Mouse (Mus musculus): Measurements from ENCODE around the gene Slc22a12. TPM values are rescaled to one million over a fixed set of nuclear protein-coding genes. Genes with fewer than 3 reads are reported as not detected.

Gene Slc22a12
- polyA plus RNA-seq, 1 experiment from 2014 or later, result not detected

DNA sequence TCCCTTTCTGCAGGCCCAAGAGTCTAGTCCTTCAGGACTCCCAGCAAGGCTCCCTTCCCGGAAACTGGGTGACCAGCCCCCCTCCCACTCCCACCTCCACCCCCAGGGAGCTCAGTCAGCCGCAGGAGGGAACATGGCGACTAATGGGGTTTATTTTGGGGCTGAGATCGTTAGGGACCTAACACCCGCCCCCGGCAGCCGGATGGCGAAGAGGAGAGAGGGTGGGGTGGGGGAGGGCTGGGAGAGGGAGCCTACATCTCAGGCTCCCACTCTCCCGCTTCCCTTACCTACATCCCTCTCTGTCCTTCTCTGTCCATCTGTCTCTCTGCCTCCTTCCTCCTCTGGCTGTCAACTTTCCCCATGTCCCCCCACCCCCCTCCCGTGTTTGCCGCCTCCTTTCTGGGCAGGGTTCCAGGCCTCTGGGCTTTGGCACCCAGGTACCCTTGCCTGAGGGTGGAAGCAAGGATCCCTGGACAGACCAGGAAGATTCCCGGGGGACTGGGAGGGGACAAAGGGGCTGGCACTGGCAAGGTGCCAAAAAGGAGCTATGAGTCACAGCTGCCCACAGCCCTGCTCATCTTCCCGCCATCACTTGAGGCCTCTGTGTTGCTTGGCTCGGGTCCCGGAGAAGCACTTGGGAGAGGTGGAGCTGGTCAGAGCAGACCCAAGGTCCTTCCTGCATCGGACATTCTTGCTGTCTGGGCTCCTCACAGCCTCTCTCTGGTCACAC is 38.7 kb downstream of the Slc22a12 start:
- Histone ChIP-seq H3K4me3 (ENCODE audit: low read depth, low read length) (no peak overlapping the region), H3K27me3 (ENCODE audit: control insufficient read depth, insufficient read depth, low read length) (peaks cover 93% of the 10 kb centered on the region), H3K36me3 (ENCODE audit: control insufficient read depth, insufficient read depth, low read length) (no peaks in the 10 kb centered on the region), H3K9ac (ENCODE audit: low read depth, low read length) (no peak overlapping the region), H3K9me3 (replicated peaks; ENCODE audit: control insufficient read depth, low read length) (no peaks in the 10 kb centered on the region), H3K27ac (ENCODE audit: low read depth, low read length) (no peak overlapping the region), H3K4me2 (no peak overlapping the region), H3K4me1 (ENCODE audit: control insufficient read depth, insufficient read depth, low read length) (peaks cover 6% of the 10 kb centered on the region; the same call in 1 of the 2 replicates)
- ATAC-seq (replicated peaks; ENCODE audit: insufficient number of reproducible peaks, low FRiP score, low TSS enrichment), result peak; percentile 43; the same call in 1 of the 2 replicates
- 24% methylated on average over 16 of the region's 16 CpGs for WGBS (ENCODE audit: insufficient replicate concordance)

DNA sequence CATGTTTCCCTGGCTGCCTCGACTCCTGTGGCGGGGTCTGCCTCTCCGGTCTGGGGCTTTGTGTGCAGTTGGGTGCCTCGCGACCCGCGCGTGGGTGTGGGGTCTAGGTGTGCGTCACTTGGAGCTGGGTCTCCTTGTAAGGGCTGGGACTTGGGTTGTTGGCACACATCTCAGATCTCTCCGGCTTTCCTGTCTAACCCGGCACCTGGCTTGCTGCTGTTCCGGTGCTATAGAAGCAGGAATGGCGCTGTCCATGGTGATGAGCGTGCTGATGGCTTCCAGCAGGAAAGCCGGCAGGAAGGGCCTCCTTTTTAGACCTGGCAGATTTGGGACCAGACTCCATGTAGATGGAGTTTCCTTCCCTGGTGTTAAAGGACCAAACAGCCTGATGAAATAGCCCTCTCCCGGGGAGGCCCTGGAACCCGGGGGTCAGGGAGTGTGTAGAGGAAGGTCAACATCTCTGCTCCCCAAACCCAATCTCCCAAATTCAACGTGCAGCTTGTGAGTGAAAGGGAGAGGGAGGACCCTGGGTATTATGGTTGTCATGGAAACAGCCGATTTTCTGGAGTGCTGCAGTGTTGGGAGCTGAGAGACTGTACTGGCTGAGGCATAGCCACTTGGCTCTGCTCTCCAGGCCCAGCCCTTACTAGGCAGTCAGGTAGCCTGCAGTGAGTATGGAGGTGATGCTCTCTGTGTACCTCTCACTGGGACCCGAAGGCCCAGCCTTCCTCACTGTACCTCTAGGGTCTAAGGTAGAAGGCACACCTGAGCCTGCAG is 40.1 kb downstream of the Slc22a12 start:
- Histone ChIP-seq H3K9me3 (replicated peaks; ENCODE audit: control insufficient read depth, low read length) (no peaks in the 10 kb centered on the region), H3K27ac (ENCODE audit: low read depth, low read length) (no peak overlapping the region), H3K4me1 (ENCODE audit: control insufficient read depth, insufficient read depth, low read length) (peaks cover 11% of the 10 kb centered on the region), H3K27me3 (ENCODE audit: control insufficient read depth, insufficient read depth, low read length) (peaks cover 100% of the 10 kb centered on the region), H3K36me3 (ENCODE audit: control insufficient read depth, insufficient read depth, low read length) (no peaks in the 10 kb centered on the region), H3K9ac (ENCODE audit: low read depth, low read length) (no peak overlapping the region), H3K4me3 (ENCODE audit: low read depth, low read length) (peak overlapping the region; percentile 37), H3K4me2 (peak overlapping the region; percentile 70)
- WGBS (ENCODE audit: insufficient replicate concordance), result 3% methylated on average over 20 of the region's 20 CpGs
- ATAC-seq (replicated peaks; ENCODE audit: insufficient number of reproducible peaks, low FRiP score, low TSS enrichment), result no peak

DNA sequence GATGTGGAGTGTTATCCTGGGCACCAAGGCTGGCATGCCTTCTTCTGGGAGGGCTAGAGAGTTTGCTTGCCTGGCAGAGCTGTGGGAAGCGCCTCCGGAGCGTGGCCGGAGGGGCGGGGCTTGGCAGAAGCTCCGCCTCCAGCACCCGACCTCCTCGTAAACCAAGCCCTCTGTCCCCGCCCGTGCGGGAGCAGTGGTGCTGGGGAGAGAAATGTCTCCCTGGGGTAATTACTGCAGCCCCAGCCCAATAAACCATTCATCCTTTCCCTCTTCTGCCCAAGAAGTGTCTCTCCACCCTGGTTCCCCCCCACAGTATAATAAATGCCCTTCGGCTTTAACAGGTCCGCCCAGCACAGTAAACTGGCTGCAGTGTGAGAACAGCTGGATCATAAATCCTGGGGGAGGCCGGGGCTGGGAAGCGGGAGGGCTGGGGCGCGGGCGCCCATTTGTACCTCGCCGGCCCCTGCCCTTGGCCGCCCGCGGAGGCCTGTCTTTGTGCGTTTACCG is 40.7 kb downstream of the Slc22a12 start:
- Histone ChIP-seq H3K27me3 (ENCODE audit: control insufficient read depth, insufficient read depth, low read length) (peaks cover 98% of the 10 kb centered on the region), H3K36me3 (ENCODE audit: control insufficient read depth, insufficient read depth, low read length) (no peaks in the 10 kb centered on the region), H3K9me3 (replicated peaks; ENCODE audit: control insufficient read depth, low read length) (no peaks in the 10 kb centered on the region), H3K4me2 (peak overlapping the region; percentile 70), H3K4me3 (ENCODE audit: low read depth, low read length) (peak overlapping the region; percentile 37), H3K27ac (ENCODE audit: low read depth, low read length) (no peak overlapping the region), H3K4me1 (ENCODE audit: control insufficient read depth, insufficient read depth, low read length) (peaks cover 12% of the 10 kb centered on the region), H3K9ac (ENCODE audit: low read depth, low read length) (no peak overlapping the region)
- ATAC-seq (replicated peaks; ENCODE audit: insufficient number of reproducible peaks, low FRiP score, low TSS enrichment), result no peak
- WGBS (ENCODE audit: insufficient replicate concordance), result under 1% methylated on average over 25 of the region's 25 CpGs

DNA sequence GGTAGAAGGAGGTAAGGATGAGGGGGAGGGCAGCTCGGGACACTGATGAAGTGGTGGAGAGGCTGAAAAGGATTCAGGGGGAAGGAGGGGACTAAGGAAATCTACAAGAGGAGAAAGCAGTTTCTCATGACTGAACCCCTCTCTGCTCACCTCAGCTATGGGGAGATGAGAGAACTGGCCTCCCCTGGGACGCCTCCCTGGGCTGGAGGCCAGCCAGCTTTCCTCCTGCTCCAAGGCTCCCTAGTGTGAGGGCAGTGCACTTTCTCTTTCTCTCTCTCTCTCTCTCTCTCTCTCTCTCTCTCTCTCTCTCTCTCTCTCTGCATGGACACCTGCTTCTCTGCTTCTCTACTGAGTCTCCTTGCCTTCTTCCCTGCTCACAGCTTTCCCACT is 42.2 kb downstream of the Slc22a12 start:
- Histone ChIP-seq H3K4me1 (ENCODE audit: control insufficient read depth, insufficient read depth, low read length) (peaks cover 12% of the 10 kb centered on the region), H3K9ac (ENCODE audit: low read depth, low read length) (no peak overlapping the region), H3K4me2 (no peak overlapping the region), H3K27me3 (ENCODE audit: control insufficient read depth, insufficient read depth, low read length) (peaks cover 97% of the 10 kb centered on the region), H3K36me3 (ENCODE audit: control insufficient read depth, insufficient read depth, low read length) (no peaks in the 10 kb centered on the region), H3K9me3 (replicated peaks; ENCODE audit: control insufficient read depth, low read length) (no peaks in the 10 kb centered on the region), H3K4me3 (ENCODE audit: low read depth, low read length) (no peak overlapping the region), H3K27ac (ENCODE audit: low read depth, low read length) (no peak overlapping the region)
- 32% methylated on average over 2 of the region's 2 CpGs for WGBS (ENCODE audit: insufficient replicate concordance)
- no peak for ATAC-seq (replicated peaks; ENCODE audit: insufficient number of reproducible peaks, low FRiP score, low TSS enrichment)

DNA sequence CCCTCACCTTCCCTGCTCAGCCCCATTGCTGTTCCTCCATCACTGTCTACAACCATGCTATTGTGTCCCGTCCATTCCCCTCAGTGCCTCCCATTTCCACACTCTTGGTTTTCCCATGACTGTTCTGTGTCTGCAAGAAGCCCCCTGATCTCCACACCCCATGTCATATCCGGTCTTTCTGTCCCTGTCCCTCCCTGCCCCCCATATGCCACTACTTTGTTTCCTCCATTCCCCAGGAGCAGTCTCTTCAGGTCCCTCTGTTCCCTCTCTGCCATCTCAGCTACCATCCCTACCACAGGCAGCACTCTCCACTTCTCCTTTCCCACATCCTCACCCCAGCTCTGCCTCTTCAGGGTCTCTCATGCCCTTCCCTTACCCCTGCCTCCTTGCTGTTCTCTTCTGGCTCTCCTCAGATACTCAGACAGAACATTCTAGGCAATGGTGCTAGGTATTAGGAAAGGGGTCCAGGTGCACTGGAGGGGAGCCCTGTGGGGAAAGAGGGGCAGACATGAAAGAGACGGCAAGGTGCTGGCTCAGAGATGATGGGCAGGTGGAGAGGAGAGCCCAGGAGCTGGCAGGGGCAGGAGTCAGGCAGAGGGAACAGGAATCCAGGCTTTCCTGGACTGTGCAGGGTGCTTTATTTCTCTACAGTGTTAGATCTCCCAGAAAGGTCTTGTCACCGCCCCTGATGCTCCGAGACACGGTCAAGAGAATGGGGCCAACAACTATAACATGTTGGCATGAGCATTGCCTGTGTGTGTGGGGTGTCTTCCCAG is 42.8 kb downstream of the Slc22a12 start:
- Histone ChIP-seq H3K9ac (ENCODE audit: low read depth, low read length) (no peak overlapping the region), H3K27ac (ENCODE audit: low read depth, low read length) (no peak overlapping the region), H3K27me3 (ENCODE audit: control insufficient read depth, insufficient read depth, low read length) (peaks cover 97% of the 10 kb centered on the region), H3K4me3 (ENCODE audit: low read depth, low read length) (no peak overlapping the region), H3K36me3 (ENCODE audit: control insufficient read depth, insufficient read depth, low read length) (no peaks in the 10 kb centered on the region), H3K9me3 (replicated peaks; ENCODE audit: control insufficient read depth, low read length) (no peaks in the 10 kb centered on the region), H3K4me2 (no peak overlapping the region), H3K4me1 (ENCODE audit: control insufficient read depth, insufficient read depth, low read length) (peaks cover 12% of the 10 kb centered on the region)
- WGBS (ENCODE audit: insufficient replicate concordance), result 45% methylated on average over 6 of the region's 6 CpGs
- no peak for ATAC-seq (replicated peaks; ENCODE audit: insufficient number of reproducible peaks, low FRiP score, low TSS enrichment)

DNA sequence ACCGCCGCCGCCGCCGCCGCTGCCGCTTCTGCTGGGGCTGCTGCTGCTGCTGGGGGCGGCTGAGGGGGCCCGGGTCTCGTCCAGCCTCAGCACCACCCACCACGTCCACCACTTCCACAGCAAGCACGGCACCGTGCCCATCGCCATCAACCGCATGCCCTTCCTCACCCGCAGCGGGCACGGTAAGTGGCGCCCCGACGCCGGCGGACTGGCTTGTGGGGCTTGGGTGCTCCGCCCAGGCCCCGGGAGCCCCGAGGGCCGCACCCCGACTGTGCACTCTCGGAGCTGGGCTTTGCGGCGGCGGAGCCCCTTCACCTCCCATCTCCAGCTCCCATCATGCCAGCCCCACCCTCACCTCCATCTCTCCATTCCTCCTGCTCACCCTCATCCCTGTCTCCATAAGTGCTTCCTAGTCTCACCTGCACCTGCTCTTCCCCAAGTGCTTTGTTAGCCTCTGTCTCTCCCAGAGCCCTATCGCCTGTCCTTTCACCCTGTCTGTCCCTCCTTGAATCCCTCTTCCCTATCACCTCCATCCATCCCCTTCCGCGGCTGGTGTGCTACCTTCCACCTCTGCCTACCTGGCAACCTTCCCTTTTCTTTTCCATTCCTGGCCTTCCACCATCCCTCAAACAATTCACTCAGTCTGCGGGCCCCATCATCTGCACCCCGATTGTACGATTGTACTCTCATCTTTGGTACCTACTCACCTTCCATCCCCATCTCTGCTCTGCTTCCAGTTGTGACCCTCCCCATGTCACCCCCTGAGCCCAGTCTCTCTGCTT is 44.3 kb downstream of the Slc22a12 start:
- no peak for ATAC-seq (replicated peaks; ENCODE audit: insufficient number of reproducible peaks, low FRiP score, low TSS enrichment)
- no peaks in the 10 kb centered on the region for H3K36me3 ChIP-seq (ENCODE audit: control insufficient read depth, insufficient read depth, low read length)
- no peaks in the 10 kb centered on the region for H3K9me3 ChIP-seq (replicated peaks; ENCODE audit: control insufficient read depth, low read length)
- WGBS (ENCODE audit: insufficient replicate concordance), result 5% methylated on average over 27 of the region's 38 CpGs
- no peak overlapping the region for H3K9ac ChIP-seq (ENCODE audit: low read depth, low read length)
- no peak overlapping the region for H3K27ac ChIP-seq (ENCODE audit: low read depth, low read length)
- peak overlapping the region; percentile 89 for H3K4me2 ChIP-seq
- peaks cover 95% of the 10 kb centered on the region for H3K27me3 ChIP-seq (ENCODE audit: control insufficient read depth, insufficient read depth, low read length)
- peaks cover 12% of the 10 kb centered on the region for H3K4me1 ChIP-seq (ENCODE audit: control insufficient read depth, insufficient read depth, low read length)
- peak overlapping the region; percentile 48 for H3K4me3 ChIP-seq (ENCODE audit: low read depth, low read length)

DNA sequence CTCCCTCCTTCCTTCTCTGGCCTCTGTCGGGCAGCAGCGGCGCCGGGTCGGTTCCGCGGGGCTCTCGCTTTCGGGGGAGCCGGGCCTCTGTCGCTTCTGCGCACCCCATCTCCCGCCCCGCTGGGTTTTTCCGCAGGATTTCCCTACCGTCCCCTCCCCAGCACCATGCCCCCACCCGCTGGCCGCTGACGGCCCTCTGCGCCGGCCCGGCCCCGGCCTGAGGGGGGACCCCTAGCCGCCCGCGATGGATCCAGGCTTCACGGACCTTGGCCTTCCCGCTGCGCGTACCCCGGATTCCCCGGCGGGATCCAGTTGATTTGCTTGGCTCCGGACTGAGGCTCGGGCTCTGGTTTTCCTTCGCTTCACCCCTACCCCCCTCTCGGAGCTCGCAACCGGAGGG is 45.0 kb downstream of the Slc22a12 start:
- Histone ChIP-seq H3K27me3 (ENCODE audit: control insufficient read depth, insufficient read depth, low read length) (peaks cover 95% of the 10 kb centered on the region), H3K36me3 (ENCODE audit: control insufficient read depth, insufficient read depth, low read length) (no peaks in the 10 kb centered on the region), H3K4me3 (ENCODE audit: low read depth, low read length) (peak overlapping the region; percentile 48), H3K27ac (ENCODE audit: low read depth, low read length) (no peak overlapping the region), H3K4me2 (peak overlapping the region; percentile 89), H3K9ac (ENCODE audit: low read depth, low read length) (0 out of 2 replicates have a peak overlapping the region, but pooled peaks have one; percentile 43), H3K4me1 (ENCODE audit: control insufficient read depth, insufficient read depth, low read length) (peaks cover 12% of the 10 kb centered on the region), H3K9me3 (replicated peaks; ENCODE audit: control insufficient read depth, low read length) (no peaks in the 10 kb centered on the region)
- 0% methylated on average over 31 of the region's 39 CpGs for WGBS (ENCODE audit: insufficient replicate concordance)
- ATAC-seq (replicated peaks; ENCODE audit: insufficient number of reproducible peaks, low FRiP score, low TSS enrichment), result no peak

Data from heart, embryonic 11.5 days (tissue).